Mouse (Mus musculus): ENCODE data around the gene Pkd1.

The Pkd1 gene

DNA sequence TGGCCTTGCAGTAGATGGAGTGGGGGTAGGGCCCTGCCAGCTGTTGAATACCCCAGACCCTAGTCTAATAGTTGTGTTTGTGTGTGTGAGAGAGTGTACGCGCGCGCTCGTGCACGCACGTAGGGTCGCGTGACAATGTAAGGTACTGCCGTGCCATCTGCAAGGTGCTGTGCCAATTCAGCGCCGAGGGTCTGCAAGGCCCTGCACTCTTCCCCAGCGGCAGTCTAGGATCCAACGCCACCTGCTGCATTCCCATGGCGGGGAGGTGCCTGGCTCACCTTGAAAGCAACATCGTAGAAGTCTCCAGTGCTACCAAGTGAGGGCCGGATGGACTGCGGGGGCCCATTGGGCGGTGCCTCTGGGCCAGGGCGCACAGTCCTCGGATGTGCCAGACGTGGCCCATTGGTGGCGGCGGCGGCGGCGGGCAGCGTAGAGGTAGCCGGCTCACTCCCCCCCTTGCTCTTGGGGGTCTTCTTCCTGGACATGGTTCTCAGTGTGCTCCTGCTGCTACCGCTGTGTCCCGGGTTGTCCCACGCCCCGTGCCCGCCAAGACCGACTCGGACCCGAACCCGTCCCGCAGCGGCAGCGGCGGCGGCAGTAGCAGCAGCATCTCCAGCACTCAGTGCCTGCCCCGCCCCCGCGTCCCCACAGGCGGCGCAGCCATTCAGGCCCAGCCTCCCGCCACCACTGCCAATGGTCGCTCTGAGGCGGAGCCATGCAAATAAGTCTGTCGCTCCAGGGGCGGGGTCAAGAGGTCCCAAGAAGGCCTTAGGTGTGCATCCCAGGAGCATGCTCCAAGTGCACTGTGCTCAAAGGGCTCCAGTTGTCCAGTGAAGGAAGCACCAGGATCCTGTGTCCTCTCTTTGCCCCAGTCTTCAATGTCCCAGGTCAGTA lies 16.3 kb upstream of the Pkd1 start:
- peak; percentile 72 to 80 for DNase-seq (ENCODE audit: low spot score in 2 of 2)

DNA sequence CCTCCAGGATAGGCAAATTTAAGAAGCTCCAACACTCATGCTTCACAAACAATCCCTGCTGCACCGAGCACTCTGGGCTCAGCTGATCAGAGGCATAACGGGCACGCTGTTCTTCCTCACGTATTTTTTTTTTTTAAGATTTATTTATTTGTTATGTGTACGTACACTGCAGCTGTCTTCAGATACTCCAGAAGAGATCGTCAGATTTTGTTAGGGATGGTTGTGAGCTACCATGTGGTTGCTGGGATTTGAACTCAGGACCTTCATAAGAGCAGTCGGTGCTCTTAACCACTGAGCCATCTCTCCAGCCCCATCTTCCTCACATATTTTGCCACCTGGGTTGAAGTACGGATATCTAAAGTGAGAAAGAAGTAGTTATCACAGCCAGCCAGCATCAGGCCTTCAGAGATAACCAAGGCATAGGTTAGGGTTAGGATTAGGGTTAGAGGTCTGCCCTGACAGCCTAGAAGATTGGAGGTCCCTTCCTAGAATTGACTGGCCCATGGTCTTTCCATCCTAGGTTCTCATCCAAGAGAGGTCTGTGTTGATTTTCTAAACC lies 15.4 kb upstream of the Pkd1 start, which contains the start of gene Rab26:
TSS of gene Rab26 (minus strand) at position 51 of the 559 bp plus-strand sequence.
- no peak for DNase-seq (ENCODE audit: low spot score in 2 of 2)

DNA sequence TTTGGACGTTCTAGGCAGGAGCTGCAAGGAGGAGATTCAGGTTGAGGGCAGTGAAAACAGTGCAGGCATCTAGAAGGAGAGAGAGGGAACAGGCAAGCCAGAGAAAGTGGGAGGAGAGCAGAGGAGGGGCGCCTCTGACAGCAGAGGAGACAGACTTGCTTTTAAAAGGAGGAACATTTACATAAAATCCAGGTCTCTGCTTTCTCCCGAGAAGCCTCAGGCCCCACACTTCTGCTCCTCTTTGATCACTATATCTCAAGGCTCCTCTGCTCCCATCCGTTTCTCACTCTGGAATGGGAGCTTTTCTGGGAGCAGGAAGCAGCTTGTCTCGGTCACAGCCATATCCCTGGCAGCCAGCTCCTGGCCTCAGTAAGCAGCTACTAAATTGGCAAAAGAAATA lies 14.3 kb upstream of the Pkd1 start:
- DNase-seq (ENCODE audit: low spot score in 2 of 2) = no peak

DNA sequence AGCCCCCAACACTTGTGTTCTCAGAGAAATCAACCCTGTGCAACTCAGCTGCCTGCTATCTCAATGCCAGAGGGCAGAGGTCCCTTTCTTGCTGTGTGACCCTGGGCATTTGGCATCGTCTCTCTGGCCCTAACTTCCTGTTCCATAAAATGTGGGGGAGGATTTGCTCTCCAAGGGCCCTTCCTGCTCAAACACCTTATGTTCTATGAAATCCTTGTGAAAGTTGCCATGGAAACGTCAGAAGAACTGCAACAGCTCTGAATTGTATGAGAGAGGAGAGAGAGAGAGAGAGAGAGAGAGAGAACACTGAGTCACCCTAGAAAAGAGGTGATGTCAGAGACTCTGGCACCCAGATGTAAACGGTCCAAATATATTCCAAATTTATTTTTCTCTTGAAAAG lies 12.1 kb upstream of the Pkd1 start:
- no peak for DNase-seq (ENCODE audit: low spot score in 2 of 2)

DNA sequence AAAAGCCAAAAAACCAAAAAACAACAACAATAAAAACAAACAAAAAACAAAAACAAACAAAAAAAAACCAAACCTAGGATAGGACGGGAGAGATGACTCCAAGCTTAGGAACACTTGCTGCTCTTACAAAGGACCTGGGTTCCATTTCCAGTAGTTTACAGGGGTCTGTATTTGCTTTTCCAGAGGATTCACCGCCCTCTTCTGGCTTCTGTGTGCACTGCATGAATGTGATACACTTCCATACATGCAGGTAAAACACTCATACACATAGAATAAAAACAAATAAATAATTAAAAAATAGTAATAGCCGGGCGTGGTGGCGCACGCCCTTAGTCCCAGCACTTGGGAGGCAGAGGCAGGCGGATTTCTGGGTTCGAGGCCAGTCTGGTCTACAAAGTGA lies 10.7 kb upstream of the Pkd1 start:
- DNase-seq (ENCODE audit: low spot score in 2 of 2) = no peak

DNA sequence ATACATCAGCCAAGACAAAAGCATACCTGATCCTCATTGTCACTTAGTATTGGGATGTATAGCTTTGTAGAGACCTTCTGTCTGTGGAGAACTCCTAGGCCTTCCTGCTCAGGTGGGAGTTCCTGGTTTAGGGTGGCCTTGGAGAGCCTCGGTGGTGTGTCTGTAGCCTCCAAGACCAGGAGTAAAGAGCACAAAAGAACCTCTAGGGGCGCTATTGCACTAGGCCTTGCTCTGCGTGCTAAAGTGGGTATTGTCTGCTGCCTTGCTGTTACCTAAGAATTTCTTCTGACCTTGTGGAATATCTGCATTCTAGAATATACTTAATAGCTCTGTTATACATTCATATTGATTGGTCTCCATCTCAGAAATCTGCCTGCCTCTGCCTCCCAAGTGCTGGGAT lies 9.3 kb upstream of the Pkd1 start:
- DNase-seq (ENCODE audit: low spot score in 2 of 2) = no peak

DNA sequence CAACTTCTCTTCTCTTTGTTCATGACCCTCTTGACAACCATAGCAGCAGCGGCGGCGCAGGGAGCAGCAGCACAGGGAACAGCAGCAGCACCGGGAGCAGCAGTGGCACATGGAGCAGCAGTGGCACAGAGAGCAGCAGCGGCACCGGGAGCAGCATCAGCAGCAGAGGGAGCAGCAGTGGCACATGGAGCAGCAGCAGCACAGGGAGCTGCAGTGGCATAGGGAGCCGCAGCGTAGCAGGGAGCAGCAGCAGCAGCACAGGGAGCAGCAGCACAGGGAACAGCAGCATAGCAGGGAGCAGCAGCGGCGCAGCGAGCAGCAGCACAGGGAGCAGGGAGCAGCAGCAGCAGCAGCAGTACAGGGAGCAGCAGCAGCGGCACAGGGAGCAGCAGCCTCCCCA lies 5.0 kb upstream of the Pkd1 start:
- DNase-seq (ENCODE audit: low spot score in 2 of 2) = no peak

DNA sequence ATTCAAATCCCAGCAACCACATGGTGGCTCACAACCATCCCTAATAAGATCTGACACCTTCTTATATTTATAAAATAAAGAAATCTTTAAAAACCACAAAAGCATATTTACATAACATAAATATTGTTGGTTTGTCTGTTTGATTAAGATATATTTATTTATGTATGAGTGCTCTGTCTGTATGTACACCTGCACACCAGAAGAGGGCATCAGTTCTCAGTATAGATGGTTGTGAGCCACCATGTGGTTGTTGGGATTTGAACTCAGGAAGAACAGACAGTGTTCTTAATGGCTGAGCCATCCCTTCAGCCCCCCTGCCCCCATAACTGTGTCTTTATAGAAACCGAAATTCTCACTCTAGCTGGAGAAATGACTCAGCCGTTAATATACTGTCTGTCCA lies 4.4 kb upstream of the Pkd1 start:
- no peak for DNase-seq (ENCODE audit: low spot score in 2 of 2)

DNA sequence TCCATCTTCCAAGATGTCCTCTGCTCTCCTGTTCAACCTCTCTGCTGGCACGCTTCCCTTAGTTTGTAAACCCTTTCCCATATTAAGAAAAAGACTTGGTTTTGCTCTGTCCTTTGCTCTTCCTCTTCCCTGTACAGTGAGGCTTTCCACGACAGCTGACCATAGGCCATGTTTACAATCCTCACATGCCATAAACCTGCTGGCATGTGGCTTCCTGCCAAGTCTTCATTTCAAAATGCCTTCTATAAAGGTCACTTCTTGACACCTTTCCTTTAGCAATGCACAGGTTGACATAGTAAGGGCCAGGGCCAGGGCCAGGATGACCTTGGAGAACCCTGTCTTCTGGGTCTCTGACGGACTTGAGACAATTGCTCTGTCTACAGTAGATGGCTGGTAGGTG lies 3.4 kb upstream of the Pkd1 start:
- no peak for DNase-seq (ENCODE audit: low spot score in 2 of 2)

DNA sequence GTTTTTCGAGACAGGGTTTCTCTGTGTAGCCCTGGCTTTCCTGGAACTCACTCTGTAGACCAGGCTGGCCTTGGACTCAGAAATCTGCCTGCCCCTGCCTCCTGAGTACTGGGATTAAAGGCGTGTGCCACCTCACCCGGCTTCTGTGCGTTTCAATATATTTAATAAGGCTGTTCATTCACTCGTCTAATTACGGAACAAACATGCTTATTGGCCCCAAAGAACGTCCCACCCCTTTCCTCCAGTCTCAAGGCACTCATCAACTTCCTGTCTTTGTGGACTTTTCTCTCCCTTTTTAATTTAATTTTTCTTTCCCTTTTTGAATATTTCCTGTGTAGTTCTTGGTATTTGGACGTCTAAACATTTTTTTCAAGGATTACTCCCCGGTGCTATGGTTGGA lies 1.2 kb upstream of the Pkd1 start:
- no peak for DNase-seq (ENCODE audit: low spot score in 2 of 2)

DNA sequence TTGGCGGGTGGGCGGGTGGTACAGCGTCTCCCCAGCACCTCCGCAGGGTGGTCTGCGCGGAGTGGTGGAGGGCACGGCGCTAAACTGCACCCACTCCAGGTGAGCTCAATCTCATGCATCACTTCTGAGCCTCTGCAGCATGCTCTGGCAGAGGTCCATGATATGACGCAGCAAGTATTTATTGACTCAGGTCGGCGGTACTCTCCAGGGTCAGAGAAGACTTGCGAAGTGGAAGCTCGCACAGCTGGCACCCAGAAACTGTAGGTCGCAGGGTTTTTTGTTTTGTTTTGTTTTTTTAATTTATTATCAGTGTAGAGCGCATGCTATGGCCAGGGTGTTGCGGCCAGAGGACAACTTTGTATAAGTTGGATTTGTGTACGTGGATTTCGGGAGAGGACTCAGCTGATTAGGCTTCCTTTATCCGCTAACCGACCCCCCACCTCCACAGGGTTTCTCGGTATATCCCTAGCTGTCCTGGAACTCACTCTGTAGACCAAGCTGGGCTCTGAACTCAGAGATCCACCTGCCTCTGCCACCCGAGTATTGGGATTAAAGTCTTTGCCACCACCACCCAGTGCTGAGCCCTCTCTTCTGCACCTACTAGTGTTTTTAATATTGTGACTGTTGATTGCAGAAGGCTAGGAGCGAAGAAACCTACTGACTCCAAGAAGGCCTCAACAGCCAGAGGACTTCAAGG lies 565 bp upstream of the Pkd1 start:
- DNase-seq (ENCODE audit: low spot score in 2 of 2) = peak; percentile 52 to 68

DNA sequence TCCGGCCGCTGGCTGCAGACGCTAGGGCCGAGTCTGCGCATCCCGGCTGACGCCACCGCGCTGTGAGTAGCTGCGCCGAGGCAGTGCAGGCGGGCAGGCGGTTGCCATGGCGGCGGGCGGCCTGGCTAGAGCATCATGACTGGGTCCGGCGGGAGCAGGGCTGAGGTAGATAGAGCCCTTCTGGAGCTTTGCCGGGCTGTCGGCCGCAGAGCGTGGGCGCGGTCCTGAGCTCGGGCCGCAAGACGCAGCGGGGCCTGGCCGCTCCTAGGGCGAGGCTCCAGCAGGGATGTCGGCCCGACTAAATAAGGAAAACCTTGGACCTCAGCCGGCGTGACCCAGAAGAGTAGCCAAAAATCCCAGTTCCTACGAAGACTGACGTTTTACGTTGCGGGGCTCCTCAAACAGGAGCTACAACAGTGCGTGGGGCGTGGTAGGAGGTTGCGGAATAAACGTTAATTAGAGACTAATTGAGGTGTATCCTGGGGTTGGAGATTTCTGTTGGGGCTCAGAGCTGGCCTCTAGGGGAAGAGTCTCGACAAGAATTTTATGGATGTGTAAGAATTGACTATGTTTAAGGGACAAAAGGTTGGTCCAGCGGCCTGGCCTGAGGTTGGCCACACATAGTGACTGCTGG lies 899 bp downstream of the Pkd1 start:
- peak; percentile 70 to 77 for DNase-seq (ENCODE audit: low spot score in 2 of 2)

DNA sequence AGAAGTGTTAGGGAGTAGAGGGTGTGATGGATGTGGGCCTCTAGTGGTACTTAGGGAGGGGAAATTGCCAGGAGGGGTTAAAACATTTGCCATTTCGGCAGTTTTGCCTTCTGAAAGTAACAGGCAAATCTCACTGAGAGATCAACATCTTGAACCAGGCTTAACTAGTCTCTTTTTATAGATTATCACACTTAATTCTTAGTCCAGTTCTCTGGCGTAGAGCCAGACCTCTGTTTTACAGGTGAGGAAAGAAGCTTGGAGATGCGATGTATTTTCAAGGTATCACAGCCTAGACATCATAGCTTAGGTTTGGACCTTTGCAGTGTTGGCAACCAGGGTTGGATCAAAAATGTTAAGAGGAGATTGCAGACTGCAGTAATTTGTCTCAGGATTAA lies 1.4 kb downstream of the Pkd1 start:
- no peak for DNase-seq (ENCODE audit: low spot score in 2 of 2)

DNA sequence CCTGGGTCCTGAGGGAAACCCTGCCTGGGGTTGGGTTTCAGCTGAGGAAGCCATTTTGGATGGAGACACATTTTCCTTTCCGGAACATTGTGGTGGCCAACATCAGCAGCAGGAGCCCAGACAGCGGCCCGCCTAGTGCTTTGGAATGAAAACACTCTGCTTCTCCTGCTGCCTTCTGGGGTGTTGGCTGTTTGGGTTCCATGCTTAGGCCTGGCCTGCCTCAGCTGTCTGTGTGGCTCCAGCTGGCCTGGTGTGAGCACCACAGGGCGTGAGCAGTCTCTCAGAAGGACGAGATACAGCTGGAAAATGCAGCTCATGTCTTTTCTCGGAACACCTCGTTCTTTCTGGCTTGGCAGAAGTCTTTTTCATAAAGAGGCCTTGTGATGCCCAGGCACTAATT lies 7.5 kb downstream of the Pkd1 start:
- DNase-seq (ENCODE audit: low spot score in 2 of 2) = peak; percentile 39 to 61

DNA sequence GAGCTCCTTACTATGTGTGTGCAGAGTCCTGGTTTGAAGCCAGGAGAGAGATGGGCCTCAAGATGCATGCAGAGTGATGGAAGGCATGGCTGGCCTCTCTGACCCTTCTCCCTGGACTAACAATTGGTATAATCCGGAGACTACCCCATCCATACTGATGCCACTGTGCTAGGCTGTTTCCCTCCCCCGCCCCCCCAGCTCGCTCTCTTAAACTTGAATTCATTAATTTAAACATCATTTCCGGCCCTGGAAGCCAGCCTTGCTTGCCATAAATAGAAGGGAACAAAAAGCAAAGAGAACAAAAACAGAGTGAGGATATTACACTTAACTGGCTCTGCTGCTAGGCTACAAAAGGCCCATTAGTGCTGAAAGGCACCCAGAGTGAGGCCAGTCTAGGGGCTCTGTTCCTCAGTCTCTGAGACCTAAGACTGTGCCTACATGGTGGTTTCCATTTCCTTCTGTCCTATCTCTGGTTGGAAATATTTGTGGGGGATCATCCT lies 9.0 kb downstream of the Pkd1 start:
- no peak for DNase-seq (ENCODE audit: low spot score in 2 of 2)

DNA sequence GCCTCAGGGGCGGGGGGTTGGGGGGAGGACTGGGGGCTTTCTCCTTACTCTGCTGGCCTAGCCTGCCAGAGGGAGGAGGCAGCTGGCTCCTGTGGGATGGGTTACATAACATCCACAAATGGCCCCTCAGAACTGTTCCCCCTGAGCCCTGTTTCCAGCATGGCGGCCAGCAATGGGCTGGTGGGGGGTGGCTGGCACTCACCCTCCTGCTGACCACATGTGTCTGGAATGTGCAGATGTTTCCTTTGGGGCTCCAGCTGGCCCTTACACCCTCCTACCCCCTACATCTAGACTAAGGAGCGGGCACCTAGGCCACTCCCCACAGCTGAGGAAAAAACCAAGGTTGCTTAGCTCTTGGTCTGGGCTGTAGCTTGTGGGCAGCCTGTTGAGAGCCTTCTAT lies 9.5 kb downstream of the Pkd1 start:
- DNase-seq (ENCODE audit: low spot score in 2 of 2) = no peak

DNA sequence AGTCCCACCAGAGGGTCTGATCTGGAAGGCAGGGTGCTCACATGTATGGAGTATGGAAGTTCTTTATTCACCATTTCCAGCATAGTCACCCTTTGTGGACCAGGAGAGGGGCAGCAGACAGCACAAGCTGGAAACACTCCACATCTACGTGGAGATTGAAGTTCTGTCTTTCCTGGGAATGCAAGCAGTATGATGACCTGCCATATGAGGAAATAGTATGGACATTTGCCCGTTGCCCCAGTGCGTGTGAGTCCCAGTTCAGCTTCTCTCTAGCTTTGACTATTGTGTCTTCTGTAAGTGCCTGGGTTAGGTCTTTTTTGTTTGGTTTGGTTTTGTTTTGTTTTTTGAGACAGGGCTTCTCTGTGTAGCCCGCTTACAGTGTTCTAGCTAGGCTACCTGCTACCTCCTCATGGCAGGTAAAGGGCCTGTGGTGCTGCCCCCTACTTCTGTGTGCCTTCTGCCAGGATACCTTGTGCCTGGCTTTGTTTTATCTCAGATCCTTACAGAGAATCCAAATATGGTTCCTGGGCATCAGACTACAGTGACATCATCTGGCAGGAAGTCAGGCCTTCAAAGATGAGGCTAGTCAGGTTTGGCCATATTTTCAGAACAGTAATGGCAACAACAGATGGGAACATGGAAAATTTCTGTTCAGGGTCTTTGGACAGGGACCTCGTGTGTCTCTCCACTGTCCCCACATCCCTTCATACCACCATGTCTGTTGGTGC lies 10.8 kb downstream of the Pkd1 start:
- no peak for DNase-seq (ENCODE audit: low spot score in 2 of 2)

DNA sequence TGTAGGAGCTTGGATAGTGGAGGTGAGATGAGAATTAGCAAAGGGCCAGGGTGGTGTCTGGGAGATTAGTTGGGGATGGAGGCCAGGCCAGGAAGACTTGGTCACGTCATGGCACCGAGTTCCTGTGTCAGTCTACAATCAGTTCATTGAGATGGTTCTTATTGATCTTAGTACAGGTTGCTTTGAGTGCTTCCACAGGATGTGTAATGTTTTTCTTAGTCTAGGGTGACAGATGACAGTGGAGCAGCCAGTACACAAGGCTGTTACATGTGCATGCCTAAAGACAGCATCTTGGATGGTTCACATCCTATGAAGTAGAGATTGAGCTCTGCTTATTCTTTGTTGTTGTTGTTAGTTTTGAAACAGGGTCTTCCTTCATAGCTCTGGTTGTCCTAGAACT lies 12.0 kb downstream of the Pkd1 start:
- DNase-seq (ENCODE audit: low spot score in 2 of 2) = no peak

DNA sequence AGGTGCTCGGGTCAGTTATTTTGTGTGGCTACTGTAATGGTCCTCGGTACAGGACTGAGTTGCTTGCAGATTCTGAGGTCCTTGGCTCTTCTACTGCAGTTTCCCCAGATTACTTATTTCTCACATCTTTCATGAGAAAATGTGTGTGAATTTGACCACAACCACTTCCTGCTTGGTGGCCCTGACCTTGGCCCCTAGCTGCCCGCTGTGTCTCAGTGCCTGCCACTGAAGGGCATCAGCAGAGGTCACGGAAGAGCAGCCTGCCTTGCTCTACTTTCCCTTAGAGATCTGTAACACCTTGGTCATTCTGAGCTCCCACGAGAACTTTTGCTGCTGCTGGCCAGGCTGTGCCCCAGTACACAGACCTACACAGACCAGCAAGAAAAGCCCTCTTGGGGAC lies 14.0 kb downstream of the Pkd1 start:
- DNase-seq (ENCODE audit: low spot score in 2 of 2) = no peak

DNA sequence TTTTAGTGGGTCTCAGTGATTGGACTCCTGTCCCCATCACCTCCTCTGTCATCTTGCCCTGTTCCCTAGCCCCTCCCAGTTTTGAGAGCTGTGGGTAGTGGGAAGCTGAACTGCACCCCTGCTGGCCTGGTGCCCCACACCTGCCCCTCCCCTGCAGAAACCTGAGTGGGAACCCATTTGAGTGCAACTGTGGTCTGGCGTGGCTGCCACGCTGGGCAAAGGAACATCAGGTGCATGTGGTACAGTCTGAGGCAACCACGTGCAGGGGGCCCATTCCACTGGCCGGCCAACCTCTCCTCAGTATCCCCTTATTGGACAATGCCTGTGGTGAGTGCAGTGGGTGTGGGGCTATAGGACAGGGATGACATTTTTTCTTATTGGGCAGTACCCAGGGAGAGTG lies 14.8 kb downstream of the Pkd1 start:
- DNase-seq (ENCODE audit: low spot score in 2 of 2) = no peak

DNA sequence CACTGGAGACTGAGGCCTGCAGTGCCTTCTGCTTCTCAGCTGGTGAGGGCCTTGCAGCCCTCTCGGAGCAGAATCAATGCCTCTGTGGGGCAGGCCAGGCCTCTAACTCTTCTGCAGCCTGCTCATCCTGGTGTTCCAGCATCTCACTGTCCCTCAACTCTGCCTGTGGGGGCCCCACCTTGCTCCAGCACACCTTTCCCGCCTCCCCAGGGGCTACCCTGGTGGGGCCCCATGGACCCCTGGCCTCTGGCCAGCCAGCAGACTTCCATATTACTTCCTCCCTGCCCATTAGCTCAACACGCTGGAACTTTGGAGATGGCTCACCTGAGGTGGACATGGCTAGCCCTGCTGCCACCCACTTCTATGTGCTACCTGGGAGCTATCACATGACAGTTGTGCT lies 15.5 kb downstream of the Pkd1 start:
- no peak for DNase-seq (ENCODE audit: low spot score in 2 of 2)

DNA sequence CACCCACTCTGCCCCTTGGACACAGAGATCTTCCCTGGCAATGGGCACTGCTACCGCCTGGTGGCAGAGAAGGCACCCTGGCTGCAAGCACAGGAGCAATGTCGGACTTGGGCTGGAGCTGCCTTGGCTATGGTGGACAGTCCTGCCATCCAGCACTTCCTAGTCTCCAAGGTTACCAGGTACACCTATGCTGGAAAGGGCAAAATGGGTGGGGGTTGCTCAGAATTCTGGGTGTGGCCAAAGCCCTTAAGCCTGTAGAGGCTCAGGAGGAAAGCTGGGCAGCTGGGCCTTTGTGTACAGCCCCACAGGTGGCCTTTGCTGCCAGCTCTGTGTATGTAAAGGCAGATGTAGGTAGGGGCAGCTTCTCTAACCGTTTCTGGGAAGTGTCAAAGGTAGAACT lies 16.2 kb downstream of the Pkd1 start:
- no peak for DNase-seq (ENCODE audit: low spot score in 2 of 2)

Data from urinary bladder, postnatal 36 days (tissue).